ENCODE assay signal across 10 mouse cellular contexts in genomic region chr2:121408160-121408559, GRCm38 (mm10). TPM values are rescaled to one million over a fixed set of nuclear protein-coding genes. Genes with fewer than 3 reads are reported as not detected.
DNase-seq lines count a peak whose midpoint lies in the region; ATAC-seq lines count a peak whose summit lies in the region.
"Had no signal": no experiment of that assay in that cellular context is flagged by ENCODE, and none has a peak within 500 bp of the region (broad histone marks: within the 10 kb centered on the region; RNA-seq: fewer than 3 reads in every experiment).

No protein-coding gene starts in this region.

- H3K4me3 ChIP-seq in liver, embryonic 12.5 days, result no peak overlapping the region
- H3K4me3 ChIP-seq: embryonic facial prominence, embryonic 12.5 days; limb, embryonic 13.5 days had no signal

- peak; percentile 32 to 50 for DNase-seq in heart, adult 18-20 months
- no peak for DNase-seq in heart, adult 8-10 months (ENCODE audit: low spot score)
- DNase-seq in 3T3-L1 (ENCODE audit: low read depth, low spot score) (peak; percentile 68), MN1 (ENCODE audit: low spot score) (peak; percentile 30)
- DNase-seq in embryo, embryonic 10 days (ENCODE audit: low spot score), result peak; percentile 33
- DNase-seq in spleen, adult 12 weeks (ENCODE audit: low spot score), result peak; percentile 58
- no peak for DNase-seq in layer of hippocampus, adult 11-12 months (ENCODE audit: low spot score)

- H3K9me3 ChIP-seq in liver, embryonic 12.5 days (replicated peaks), result no peaks in the 10 kb centered on the region
- H3K9me3 ChIP-seq: embryonic facial prominence, embryonic 12.5 days had no signal

- peaks cover 13% of the 10 kb centered on the region for H3K4me1 ChIP-seq in liver, embryonic 12.5 days
- H3K4me1 ChIP-seq: embryonic facial prominence, embryonic 12.5 days had no signal

- no peak overlapping the region for H3K4me2 ChIP-seq in liver, embryonic 12.5 days
- H3K4me2 ChIP-seq: embryonic facial prominence, embryonic 12.5 days; limb, embryonic 13.5 days had no signal

- H3K9ac ChIP-seq in liver, embryonic 12.5 days, result no peak overlapping the region
- H3K9ac ChIP-seq: embryonic facial prominence, embryonic 12.5 days; limb, embryonic 13.5 days had no signal

- no peaks in the 10 kb centered on the region for H3K27me3 ChIP-seq in liver, embryonic 12.5 days (replicated peaks)
- H3K27me3 ChIP-seq: embryonic facial prominence, embryonic 12.5 days; limb, embryonic 13.5 days had no signal

- H3K36me3 ChIP-seq in liver, embryonic 12.5 days, result no peaks in the 10 kb centered on the region
- H3K36me3 ChIP-seq: embryonic facial prominence, embryonic 12.5 days; limb, embryonic 13.5 days had no signal

- WGBS in liver, embryonic 12.5 days (ENCODE audit: insufficient replicate concordance), result 19% methylated on average over 4 of the region's 4 CpGs

- peak; percentile 39; the same call in 1 of the 2 replicates for ATAC-seq in liver, embryonic 12.5 days

- H3K27ac ChIP-seq in liver, embryonic 12.5 days, result no peak overlapping the region
- H3K27ac ChIP-seq: embryonic facial prominence, embryonic 12.5 days; limb, embryonic 13.5 days had no signal

RNA-seq across cellular contexts. Expression of gene Pdia3, which starts 5.4 kb away (rescaled TPM):
- 100 to 1,000 TPM; 113 to 144 TPM for total RNA-seq in heart, adult 18-20 months (2021)
- 100 to 1,000 TPM; 104 to 129 (median 126) TPM for total RNA-seq in heart, adult 8-10 months (2022)
- polyA plus RNA-seq in liver, embryonic 12.5 days (2016; fragmentation: Nextera tagmentation; extraction: Ambion mirVana), result 353 and 364 TPM in 2 replicates

RNA-seq across cellular contexts. Expression of gene Catsper2, which starts 5.4 kb away (rescaled TPM):
- total RNA-seq in heart, adult 18-20 months (2021), result 1 to 10 TPM; 3.1 to 4.4 TPM
- 1 to 10 TPM; 2.9 to 4.7 (median 3.2) TPM for total RNA-seq in heart, adult 8-10 months (2022)
- polyA plus RNA-seq in liver, embryonic 12.5 days (2016; fragmentation: Nextera tagmentation; extraction: Ambion mirVana), result 0.84 and 1.0 TPM in 2 replicates

RNA-seq across cellular contexts. Expression of gene Strc, which starts 21.2 kb away (rescaled TPM):
- total RNA-seq in heart, adult 18-20 months (2021), result not detected
- total RNA-seq in heart, adult 8-10 months (2022), result under 1 TPM in 1 of 4 experiments, not detected in 3; 0.09 TPM
- polyA plus RNA-seq in liver, embryonic 12.5 days (2016; fragmentation: Nextera tagmentation; extraction: Ambion mirVana), result not detected in 2 replicates
- polyA plus RNA-seq: limb, embryonic 13.5 days had no signal

RNA-seq across cellular contexts. Expression of gene Ell3, which starts 35.9 kb away (rescaled TPM):
- total RNA-seq in heart, adult 18-20 months (2021), result under 1 TPM in 1 of 2 experiments, not detected in 1; 0.57 TPM
- total RNA-seq in heart, adult 8-10 months (2022), result under 1 TPM in 1 of 4 experiments, not detected in 3; 0.34 TPM
- 1.4 and 1.6 TPM in 2 replicates for polyA plus RNA-seq in liver, embryonic 12.5 days (2016; fragmentation: Nextera tagmentation; extraction: Ambion mirVana)

RNA-seq across cellular contexts. Expression of gene Serf2, which starts 40.8 kb away (rescaled TPM):
- total RNA-seq in heart, adult 18-20 months (2021), result 100 to 1,000 TPM; 366 to 459 TPM
- total RNA-seq in heart, adult 8-10 months (2022), result 100 to 1,000 TPM; 360 to 469 (median 411) TPM
- 321 and 334 TPM in 2 replicates for polyA plus RNA-seq in liver, embryonic 12.5 days (2016; fragmentation: Nextera tagmentation; extraction: Ambion mirVana)

Comparison
In these comparisons a context has a peak if more than half of its experiments do, and no peak if none do; other contexts are left out.
1. DNase-seq: peak in heart, adult 18-20 months (2 of 2), 3T3-L1 (single experiment), MN1 (single experiment), embryo, embryonic 10 days (single experiment) and spleen, adult 12 weeks (single experiment); none in heart, adult 8-10 months (single experiment) and layer of hippocampus, adult 11-12 months (single experiment).